Mouse (Mus musculus) cerebellum, postnatal 10 days (tissue): Measurements from ENCODE around the gene Nlrp9a.
"Not testable (repeated sequence)": the region's sequence is repeated elsewhere in the genome, so short reads cannot be mapped to it uniquely, and the experiment has no call there.

Experiments
- DNase-seq, 2 experiments: peaks; one replicate each; pipeline ENCODE4 v3.0.0; 2021; ENCODE audit warnings: mixed read lengths in 2 of 2

The Nlrp9a gene

DNA sequence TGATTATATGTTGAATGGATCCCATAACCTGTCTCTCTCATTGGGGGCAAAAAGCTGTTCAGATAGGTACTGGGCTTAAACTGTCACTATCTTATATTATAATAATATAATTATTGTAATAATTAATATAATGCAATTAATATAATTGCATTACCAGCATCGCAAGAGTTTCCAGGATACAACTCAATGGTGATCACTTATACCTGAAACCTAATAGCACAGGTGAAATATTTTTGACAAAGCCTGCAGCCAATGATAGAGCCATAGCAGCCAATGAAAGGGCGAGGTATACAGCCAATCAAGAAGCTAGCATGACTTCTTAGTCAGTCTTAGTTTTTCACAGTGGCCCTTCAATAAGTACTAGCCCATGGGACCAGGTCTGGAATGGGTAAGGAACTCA lies at the start of gene Nlrp9a:
Nlrp9a (plus strand) TSS at position 301 of the 400 bp plus-strand sequence.
- not testable (repeated sequence) for DNase-seq

DNA sequence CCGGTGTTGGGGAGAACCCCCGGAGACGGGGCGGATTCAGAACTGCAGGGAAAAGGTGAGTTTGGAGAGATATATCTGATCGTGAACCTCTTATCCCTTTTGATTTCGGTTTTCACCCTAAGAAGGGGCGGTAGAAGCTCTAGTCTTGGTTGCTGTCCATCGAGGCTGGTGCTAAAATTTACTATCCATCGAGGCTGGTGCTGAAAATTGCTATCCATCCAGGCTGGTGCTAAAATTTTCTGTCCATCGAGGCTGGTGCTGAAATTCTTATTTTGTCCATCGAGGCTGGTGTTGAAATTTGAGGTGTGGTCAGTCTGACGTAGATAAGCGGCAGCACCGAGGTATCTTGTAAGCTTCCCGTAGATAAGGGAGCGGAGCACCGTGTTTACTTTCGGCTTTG lies 45.3 kb upstream of the Nlrp9a start:
- DNase-seq: not testable (repeated sequence)

DNA sequence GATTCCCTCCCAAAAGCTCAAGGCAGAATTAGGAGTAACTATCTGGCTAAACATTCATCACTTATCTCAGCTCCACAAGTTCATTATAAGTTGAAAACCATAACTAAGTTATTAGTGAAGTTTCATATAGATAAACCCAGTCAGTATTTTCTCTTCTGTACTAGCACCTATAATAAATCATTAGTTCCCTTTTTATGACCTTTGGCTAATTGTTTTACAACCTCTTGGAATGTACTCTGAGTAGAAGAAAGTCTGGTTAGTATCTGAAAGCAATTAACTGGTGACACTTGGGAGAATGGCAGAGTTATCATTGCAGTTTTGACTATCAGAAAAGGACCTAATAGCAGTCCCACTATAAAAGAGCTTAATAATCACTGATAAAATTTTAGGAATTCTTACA lies 54.3 kb downstream of the Nlrp9a start:
- no peak for DNase-seq

DNA sequence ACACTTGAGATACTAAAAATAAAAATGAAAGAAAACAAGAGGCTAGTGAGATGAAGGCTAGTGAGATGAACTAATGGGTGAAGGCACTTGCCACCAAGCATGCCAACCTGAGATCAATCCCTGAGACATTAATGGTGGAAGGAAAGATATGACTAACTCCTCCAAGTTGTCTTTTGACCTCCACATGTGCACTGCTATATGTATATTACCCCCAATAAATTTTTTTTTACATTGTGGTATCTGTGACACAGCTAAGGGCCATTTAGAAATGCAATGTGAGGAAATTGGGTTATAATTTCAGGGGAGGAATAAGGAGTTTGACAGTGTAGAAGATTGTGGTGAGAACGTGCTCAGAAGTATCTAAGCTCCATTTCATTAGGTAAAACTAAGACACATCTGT lies 55.0 kb downstream of the Nlrp9a start:
- no peak for DNase-seq

DNA sequence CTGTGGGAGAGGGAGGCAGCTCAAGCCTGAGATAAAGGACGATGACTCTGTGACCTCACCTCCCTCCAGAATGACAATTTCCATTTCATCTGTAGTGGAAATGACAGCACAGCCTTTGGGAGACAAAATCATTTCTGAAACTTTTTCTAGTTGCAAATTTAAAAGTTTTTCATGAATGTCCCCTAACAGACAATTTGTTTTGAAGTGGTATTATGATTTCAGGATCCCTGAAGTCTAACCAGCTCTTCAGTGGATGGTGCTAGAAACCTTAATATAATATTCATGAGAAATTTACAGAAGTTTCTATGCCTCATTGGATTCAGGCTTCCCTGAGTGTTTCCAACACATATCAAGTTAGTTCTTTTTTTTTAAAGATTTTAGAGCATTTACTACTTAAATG lies 83.5 kb downstream of the Nlrp9a start, which contains the start of gene Vmn1r185:
Vmn1r185 (minus strand) TSS at position 101 of the 400 bp plus-strand sequence.
- DNase-seq: not testable (repeated sequence)
